Mouse (Mus musculus): Measurements from ENCODE around the gene Aspa. TPM values are rescaled to one million over a fixed set of nuclear protein-coding genes. Genes with fewer than 3 reads are reported as not detected.
"Not testable (repeated sequence)": the region's sequence is repeated elsewhere in the genome, so short reads cannot be mapped to it uniquely, and the experiment has no call there.

Aspa gene
- total RNA-seq (2021) = 1 to 10 TPM; 2.1 to 5.1 TPM
- long read RNA-seq, experiment 1, partial matches to known transcripts = 0 of 4 reads
- long read RNA-seq, experiment 1, other reads (novel, unspliced or antisense) = 3 of 4 reads
- long read RNA-seq, experiment 2 = 0 reads

DNA sequence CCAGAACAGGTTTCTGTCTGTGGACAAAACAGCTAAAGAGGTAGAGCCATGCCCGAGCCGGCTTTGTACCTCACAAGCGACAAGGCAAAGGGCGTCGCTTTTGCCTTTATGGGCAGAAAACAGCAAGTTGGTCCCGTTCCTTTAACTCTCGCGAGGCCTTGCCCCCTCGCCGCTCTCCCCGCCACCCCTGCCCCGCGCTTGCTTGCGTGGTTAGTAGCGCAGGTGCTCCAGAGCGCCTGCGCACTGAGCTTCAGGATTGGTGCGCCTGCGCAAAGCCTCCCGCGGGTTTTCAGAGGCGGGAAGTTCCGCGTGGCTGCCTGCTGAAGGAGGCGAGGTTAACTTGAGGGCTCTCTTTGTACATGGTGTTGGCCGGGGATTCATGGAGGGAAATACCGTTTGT is at the start of gene Aspa, which contains the start of the genes Gm49340 and Spata22:
Aspa (minus strand) TSS at position 155 of the 400 bp plus-strand sequence.
Gm49340 (plus strand) TSS at position 300 of the 400 bp plus-strand sequence.
Spata22 (plus strand) TSS at position 300 of the 400 bp plus-strand sequence.
- no peak for DNase-seq
- no peak within 1 kb of the TSS for H3K27ac ChIP-seq
- intact Hi-C loops (cut with DNase I) = no loop called here
- no peak within 1 kb of the TSS for H3K4me3 ChIP-seq
- TF ChIP-seq CTCF (IDR thresholded peaks at IDR 0.05) = no peak

DNA sequence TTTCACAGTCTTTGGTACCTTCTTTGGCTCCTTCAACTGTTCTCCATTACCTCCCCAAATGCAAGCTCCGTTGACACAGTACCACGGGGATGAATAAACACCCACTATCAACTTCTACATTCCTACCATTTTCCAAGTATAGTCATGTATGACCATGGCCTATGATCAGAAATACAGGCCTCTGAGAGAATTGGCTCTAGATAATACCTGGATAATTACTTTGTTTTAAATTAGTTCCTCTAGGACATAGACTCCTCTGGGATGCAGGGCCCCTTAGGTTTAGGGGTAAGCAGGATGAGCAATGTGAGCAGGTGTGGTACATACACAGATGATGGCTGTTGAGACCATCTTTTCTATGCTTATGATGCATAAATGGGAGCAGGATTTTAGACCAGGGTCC is 41.5 kb upstream of the Aspa start, which contains the start of gene Olfr376:
Olfr376 (plus strand) TSS at position 301 of the 400 bp plus-strand sequence.
- Histone ChIP-seq H3K27ac (no peak within 1 kb of the TSS), H3K4me3 (no peak within 1 kb of the TSS)
- no peak for DNase-seq
- intact Hi-C loops (cut with DNase I) = no loop called here
- TF ChIP-seq CTCF (IDR thresholded peaks at IDR 0.05) = no peak

DNA sequence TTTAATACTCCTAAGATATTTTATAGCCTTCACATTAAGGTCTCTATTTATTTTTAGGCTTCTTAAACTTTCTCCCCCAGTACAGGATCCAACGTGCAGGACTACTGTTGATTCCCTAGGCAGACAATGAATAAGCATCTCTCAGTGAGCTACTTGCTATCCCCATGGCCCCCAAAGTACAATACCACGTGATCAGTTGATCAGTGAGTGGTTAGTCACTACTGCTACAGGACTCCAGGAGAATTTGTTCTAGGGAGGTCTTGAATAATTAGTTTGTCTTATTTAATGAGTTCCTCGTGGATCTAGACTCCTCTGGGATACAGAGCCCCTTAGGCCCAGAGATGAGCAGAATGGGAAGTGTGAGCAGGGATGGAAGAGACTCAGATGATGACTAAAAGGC is 21.1 kb upstream of the Aspa start, which contains the start of gene Olfr20:
Olfr20 (plus strand) TSS at position 301 of the 400 bp plus-strand sequence.
- intact Hi-C loops (cut with DNase I) = no loop called here
- no peak for DNase-seq
- H3K4me3 ChIP-seq = no peak within 1 kb of the TSS
- H3K27ac ChIP-seq = no peak within 1 kb of the TSS
- TF ChIP-seq CTCF (IDR thresholded peaks at IDR 0.05) = no peak

DNA sequence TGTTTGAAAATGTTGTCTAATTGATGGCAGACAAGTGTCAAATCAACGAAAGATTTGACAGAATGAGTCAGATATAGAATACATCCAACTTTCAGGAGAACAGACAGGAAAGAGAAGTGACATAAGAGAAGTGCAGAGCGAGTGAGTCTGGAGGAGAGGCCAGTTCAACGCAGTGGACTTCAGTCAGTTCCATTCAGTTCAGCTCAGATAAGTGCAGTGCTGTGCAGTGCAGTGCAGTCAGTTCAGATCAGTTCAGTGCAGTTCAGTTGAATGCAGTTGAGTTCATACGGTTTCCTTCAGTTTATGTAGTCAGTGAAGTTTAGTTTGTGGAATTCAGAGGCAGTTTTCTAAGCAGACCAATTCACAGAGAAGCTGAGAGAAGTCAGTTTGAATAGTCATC is 7.5 kb upstream of the Aspa start:
- no peak for DNase-seq
- Histone ChIP-seq H3K4me3 (no peak overlapping the region), H3K27ac (no peak overlapping the region)
- intact Hi-C loops (cut with DNase I) = no loop called here
- no peak for TF ChIP-seq CTCF (IDR thresholded peaks at IDR 0.05)

DNA sequence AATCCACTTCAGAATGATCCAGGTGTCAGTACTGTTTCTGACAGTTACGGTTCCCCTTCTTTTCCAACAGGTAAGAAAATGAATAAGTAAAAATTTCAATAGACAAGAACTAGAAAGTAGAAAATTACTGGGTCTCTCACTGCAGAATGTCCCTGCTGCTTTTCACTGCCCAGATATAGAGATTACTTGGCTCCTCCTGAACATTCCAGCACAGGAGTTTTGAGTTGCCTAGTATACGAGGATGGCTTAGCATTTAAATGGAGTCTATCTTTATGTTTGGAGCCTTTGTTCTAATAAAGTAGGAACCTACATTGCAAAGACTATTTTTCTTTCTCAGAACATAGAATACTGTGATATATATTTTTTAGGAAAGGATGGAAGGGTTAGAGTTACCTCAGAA is 4.0 kb upstream of the Aspa start:
- Histone ChIP-seq H3K4me3 (no peak overlapping the region), H3K27ac (no peak overlapping the region)

DNA sequence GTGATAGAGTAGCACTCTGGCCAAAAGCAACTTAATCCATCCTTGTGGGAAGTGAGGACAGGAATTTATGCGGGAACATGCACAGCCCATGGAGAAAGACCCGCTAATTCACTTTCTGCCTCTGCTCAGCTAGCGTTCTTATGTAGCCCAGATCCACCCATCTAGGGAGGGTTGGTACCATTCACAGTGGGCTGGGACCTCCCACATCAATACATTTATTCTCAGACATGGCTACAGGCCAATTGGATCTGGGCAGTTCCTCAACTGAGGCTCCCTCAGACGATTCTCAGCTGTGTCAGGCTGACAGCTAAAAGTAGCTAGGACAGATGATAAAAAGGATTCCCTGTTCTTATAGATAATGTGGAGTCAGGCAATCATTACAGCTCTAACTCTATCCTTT is 2.0 kb downstream of the Aspa start:
- no peak for TF ChIP-seq CTCF (IDR thresholded peaks at IDR 0.05)
- intact Hi-C loops (cut with DNase I) = no loop called here
- no peak for DNase-seq
- no peak overlapping the region for H3K27ac ChIP-seq
- H3K4me3 ChIP-seq = no peak overlapping the region

More for the DNA sequence above, 4.0 kb upstream of the Aspa start:
- no peak for DNase-seq
- intact Hi-C loops (cut with DNase I) = no loop called here
- no peak for TF ChIP-seq CTCF (IDR thresholded peaks at IDR 0.05)

DNA sequence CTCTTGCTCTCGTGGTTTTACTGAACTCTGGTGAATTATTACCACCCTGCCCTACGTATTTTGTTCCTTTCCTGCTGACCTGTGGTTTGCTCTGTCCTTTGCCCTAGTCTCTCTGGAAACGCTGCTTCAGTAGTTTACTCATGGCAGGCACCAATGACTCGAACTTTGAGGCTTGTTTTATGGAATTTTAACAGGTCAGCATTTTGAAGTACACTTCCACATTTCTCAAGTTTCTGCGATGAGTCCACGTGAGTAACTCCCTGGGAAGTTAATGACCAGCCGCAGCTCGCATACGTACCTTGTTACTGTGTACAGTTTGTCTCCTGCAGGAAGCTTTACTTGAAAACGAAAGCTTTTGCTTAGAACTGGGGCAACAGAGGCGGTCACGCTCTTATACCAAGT is 2.9 kb downstream of the Aspa start:
- Histone ChIP-seq H3K4me3 (peak overlapping the region; percentile 60), H3K27ac (peak overlapping the region; percentile 66)
- intact Hi-C loops (cut with DNase I) = no loop called here
- no peak for TF ChIP-seq CTCF (IDR thresholded peaks at IDR 0.05)
- peak; percentile 19 for DNase-seq

DNA sequence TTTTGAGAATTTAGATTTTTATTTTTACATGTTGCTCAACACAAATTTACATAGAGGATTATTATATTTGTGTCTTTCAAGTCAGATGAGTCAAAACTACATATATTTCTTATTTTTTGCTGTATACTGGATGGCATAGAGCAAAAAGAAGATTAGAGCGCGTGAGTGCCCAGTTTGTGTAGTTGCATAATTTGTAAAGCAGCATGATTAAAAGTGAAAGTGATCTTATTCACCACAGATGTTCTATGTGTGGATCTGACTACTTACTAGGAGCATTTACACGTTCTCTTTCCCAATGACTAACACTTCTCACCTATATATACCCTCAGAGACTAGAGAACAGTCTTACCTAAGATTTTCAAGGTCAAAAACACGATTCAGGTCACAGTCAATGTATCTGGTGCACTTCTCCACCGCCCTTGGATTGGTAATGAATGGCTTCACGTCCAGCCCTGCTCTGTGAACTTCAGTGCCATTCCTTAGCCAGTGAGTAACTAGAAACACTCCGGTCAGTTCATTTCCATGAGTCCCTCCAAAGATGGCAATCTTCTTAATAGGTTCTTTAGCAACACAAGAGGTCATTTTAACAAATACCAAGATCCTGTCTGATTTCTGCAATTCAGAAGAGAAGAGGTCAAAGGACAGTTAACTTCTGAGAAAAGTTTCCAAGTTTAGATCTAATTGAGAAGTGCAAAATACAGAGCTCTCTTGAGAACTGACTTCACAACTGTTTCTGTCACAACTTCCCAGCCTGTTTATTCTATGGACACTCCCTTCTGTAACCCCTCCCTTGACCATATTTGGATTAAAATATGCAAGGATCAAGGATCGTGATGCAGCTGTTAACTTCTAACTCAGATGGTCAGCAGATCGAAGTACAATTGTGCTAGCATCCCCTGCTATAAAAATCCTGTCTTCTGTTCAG is 5.2 kb downstream of the Aspa start:
- intact Hi-C loops (cut with DNase I) = no loop called here
- DNase-seq = no peak
- no peak for TF ChIP-seq CTCF (IDR thresholded peaks at IDR 0.05)
- H3K4me3 ChIP-seq = peak overlapping the region; percentile 58
- peak overlapping the region; percentile 46 for H3K27ac ChIP-seq

DNA sequence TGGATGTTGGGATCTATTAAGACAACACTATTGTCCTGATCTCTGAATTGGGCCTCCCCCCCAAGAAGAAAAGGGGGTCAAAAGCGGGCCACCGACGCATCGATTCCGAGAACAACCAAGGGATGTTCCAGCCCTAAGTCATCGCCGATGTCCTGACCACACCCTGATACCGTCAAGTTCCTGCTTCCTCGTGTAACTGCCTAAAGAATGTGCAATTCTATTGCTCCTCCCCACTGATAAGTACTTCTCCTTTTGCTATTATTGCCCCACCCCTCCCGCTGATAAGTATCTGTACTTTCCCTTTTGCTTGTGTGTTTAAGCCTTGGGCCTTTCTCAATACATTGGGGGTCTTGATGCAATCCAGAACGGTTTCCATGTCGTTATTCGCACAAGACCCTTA is 8.3 kb downstream of the Aspa start:
- H3K4me3 ChIP-seq; H3K27ac ChIP-seq; intact Hi-C loops (cut with DNase I); DNase-seq: not testable (repeated sequence)

DNA sequence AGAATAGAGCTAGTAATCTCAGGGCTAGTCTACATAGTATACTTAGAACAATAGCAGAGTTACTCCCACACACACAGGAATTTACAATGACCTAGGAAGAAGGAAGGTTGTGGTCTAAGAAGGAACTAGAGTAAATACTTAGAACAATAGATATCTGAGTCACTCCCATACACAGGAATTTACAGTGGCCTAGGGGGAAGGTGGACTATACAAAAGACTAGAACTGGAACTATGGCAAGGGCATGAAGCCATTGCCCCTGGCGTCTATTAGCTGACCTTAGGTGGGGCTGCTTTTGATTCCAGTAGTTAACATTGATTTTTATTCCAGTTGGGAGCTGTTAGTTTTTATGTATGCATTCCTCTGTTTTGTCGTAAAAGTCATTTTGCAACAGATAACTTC is 10.8 kb downstream of the Aspa start:
- H3K27ac ChIP-seq; intact Hi-C loops (cut with DNase I); H3K4me3 ChIP-seq; DNase-seq: not testable (repeated sequence)

DNA sequence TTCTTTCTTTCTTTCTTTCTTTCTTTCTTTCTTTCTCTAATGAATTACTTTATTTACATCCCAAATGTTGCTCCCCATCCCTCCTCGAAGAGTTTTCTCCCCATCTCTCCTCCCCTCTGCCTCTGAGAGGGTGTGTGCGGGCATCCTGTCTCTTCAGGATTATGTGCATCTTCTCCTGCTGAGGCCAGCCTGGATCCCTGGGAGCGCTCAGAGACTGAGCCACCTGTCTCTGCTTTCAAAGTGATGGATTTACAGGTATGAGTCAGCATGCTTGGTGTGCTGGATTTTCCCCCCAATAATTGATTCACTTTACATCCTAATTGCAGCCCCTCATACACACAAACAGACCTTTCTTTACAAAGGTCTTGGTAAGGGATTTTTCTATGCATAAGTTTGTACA is 13.4 kb downstream of the Aspa start:
- Histone ChIP-seq H3K4me3 (no peak overlapping the region), H3K27ac (no peak overlapping the region)
- DNase-seq = no peak
- TF ChIP-seq CTCF (IDR thresholded peaks at IDR 0.05) = no peak
- intact Hi-C loops (cut with DNase I) = no loop called here

DNA sequence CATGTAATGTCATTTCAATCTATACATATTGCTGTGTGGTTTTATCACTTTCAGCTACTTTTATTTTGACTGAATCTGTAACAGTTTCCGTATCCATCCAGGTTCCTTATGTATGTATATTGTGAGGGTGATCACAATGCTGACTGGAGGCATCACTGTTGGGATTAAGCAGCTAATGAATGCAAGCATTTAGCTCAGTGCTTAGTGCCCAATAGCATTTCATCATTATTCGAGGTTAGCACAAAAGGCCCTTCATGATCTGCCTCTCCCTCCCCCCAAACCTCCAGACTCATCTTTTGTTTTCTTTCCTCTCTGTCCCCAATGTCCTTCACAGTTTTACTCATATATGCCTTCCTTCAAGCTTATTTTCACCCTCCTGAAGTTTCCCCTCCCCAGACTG is 26.3 kb downstream of the Aspa start:
- Histone ChIP-seq H3K4me3 (no peak overlapping the region), H3K27ac (no peak overlapping the region)
- intact Hi-C loops (cut with DNase I) = no loop called here
- TF ChIP-seq CTCF (IDR thresholded peaks at IDR 0.05) = no peak
- DNase-seq = no peak

DNA sequence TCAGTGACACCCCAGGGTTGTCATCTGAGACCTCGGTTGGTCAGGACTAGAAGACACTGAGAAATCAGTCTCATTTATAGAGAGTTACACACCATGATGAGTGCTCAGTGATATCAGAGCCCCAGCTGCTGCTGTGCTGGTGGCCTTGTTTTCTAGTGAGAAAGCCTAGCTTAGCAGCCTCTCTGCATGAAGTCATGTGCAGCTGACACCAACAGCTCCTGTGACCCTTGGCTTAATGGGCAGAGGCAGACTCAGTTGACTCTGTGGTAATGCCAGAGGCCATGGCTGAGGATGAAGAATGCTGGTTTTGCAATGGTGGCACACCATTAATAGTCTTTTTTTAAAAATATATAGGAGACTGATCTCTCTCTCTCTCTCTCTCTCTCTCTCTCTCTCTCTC is 39.8 kb downstream of the Aspa start:
- no peak for TF ChIP-seq CTCF (IDR thresholded peaks at IDR 0.05)
- intact Hi-C loops (cut with DNase I) = no loop called here
- H3K27ac ChIP-seq = no peak overlapping the region
- DNase-seq = no peak
- no peak overlapping the region for H3K4me3 ChIP-seq
